Mouse (Mus musculus) ovary, adult 18-20 months (tissue): ENCODE measurements at regions not wholly inside any gene's neighbourhood (a gene's known extent, or its start where the extent isn't known, plus 50 kb on each side); places are given as distances from the start of the nearest gene placed in this dataset.

ENCODE experiments used
- DNase-seq: peaks from one replicate; pipeline ENCODE4 v3.0.0; 2022; ENCODE audit warnings: low spot score, mixed read lengths

GRCm38 (mm10) chr1:52397460-52397859 lies 103.0 kb downstream of the Nab1 start:
- no peak for DNase-seq

DNA sequence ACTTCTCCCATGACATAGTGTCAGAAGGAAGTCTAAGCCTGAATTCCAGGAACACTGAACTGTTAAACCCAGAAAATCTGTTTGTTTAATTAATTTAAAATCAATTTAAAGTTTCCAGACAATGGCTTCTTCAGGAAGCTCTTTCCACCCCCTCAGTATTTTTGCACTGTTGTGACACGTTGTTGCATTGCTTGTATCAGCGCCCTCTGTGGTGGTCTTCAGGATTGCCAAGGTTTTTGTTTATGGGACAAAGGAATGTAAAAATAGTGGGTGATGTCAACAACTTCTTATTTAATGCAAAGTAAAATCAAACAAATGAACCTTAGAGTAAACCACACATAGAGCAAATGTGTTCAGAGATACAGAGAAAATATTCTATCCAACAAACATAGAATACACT lies 107.5 kb downstream of the Nab1 start:
- DNase-seq: no peak

GRCm38 (mm10) chr1:52388836-52389235 lies 111.6 kb downstream of the Nab1 start:
- no peak for DNase-seq

GRCm38 (mm10) chr1:52388118-52388517 lies 112.4 kb downstream of the Nab1 start:
- DNase-seq: peak; percentile 2

DNA sequence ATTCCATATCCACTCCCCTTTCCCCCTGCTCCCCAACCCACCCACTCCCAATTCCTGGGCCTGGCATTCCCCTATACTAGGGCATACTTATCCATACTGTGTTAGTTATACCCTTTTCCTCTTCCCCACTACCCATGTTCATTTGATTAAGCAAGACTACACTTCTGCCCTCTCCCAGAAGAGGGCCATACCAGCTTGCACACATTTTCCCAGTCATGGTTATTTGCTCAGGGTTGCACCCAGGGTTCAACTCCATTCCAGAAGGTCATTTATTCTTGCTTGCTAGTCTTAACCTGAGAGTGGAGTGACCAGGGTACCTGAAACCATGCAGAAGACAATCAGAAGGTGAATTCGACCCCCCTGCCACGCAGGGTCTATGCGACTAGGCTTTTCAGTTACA lies 113.4 kb downstream of the Nab1 start:
- DNase-seq: no peak

- DNase-seq: no peak
Observed at GRCm38 (mm10) chr1:52375320-52375719, 125.2 kb downstream of the Nab1 start.

DNA sequence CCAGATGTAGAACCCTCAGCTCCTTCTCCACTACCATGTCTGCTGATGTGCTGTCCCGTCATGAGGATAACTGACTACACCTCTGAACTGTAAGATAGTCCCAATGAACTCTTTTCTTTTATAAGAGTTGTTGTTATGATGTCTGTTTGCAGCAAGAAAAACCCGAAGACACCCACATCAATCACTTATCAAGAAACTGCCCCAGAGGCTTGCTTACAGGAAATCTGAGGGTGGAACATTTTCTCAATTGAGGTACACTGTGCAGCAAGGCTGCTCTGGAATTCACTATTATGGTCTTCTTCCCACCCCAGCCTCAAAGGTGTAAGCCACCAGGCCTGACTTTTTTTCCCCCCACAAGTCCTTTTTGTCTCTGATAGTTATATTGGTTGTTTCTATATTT lies 125.8 kb downstream of the Nab1 start:
- no peak for DNase-seq

DNA sequence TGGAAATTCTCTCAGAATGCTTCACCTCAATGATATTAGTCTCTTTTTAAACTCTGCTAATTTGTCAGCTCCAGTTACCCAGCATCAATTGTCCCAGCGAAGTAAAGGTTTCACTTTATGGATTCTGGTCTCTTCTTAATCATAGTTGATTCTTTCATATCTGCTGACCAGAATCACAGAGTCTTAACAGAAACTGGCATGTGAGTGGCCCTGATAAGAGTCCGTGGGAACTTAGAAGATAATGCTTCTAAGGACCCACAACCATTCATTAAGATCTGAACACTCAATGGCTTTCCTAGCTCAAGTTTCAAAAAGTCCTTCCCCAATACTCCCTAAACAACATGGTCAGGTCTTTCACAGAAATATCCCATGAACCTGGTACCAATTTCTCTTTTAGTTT lies 126.7 kb downstream of the Nab1 start:
- no peak for DNase-seq

DNA sequence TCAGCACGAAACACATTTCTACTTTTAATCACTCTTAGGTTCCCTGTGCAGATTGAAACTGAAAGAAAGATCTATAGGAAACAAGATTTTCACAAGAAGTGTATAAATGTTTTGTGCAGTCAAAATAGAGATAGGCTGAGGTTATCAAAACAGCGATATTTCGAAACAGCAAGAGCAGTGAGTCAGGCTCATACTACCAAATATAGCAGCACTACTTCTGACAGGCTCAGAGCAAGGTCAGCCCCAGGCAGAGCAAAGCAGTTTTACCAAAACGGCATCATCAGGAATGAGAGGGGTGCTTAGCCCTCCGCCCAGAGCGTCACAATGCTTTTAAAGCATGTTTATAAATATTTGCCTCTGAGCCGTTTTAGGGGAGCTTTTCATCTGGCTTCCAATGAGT lies 133.4 kb upstream of the Gls start:
- DNase-seq: peak; percentile 62

- DNase-seq: no peak
Observed at GRCm38 (mm10) chr1:52363625-52364024, 130.6 kb upstream of the Gls start.

- no peak for DNase-seq
Observed at GRCm38 (mm10) chr1:52362976-52363375, 129.9 kb upstream of the Gls start.

DNA sequence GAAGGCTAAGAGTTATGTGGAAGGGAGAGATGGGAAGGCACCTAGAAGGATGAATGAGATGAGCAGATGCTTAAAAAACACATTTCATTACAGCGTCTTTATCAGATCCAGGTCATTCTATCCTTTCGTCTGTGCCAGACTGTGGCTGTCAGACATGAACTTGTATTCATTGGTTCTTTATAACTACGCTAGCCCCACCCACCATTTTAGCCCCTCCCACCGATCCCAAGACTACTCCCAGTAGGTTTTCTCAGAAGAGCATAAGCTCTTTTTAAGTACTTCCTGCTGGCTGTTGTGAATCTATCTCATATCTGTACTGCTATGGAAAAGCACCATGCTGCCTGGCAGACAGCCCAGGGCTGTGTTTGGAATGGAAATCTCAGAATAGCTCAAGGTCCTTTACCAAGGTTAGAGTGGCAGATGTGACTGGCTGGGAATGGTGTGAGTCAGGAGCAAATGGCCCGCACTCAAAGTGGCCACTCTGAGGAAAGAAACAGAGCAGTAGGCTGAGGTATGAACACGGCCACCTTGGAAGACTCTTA lies 121.1 kb upstream of the Gls start:
- DNase-seq: peak; percentile 91

- no peak for DNase-seq
Observed at GRCm38 (mm10) chr1:52342127-52342526, 109.1 kb upstream of the Gls start.

GRCm38 (mm10) chr1:52338704-52339103 lies 105.7 kb upstream of the Gls start:
- no peak for DNase-seq

DNA sequence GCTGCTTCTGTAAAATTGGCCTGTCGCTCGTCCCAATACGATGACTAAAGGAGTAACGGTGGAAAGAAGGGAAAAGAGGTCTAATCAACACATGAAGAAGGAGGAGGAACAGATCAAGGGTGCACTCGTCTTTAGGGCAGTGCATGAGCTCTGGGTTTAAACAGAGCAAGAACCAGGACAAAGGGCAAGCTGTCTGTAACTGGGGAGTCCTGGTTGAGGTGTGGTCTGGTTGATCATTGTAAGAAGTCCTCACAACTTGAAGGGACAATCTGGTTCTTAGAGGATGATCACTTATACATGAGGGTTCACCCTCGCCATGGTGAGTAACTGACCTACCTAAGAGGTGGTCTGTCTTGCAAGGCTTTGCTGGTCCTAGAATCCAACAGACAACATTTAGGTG lies 105.2 kb upstream of the Gls start:
- DNase-seq: no peak

- DNase-seq: peak; percentile 12
Observed at GRCm38 (mm10) chr1:52336696-52337095, 103.7 kb upstream of the Gls start.

DNA sequence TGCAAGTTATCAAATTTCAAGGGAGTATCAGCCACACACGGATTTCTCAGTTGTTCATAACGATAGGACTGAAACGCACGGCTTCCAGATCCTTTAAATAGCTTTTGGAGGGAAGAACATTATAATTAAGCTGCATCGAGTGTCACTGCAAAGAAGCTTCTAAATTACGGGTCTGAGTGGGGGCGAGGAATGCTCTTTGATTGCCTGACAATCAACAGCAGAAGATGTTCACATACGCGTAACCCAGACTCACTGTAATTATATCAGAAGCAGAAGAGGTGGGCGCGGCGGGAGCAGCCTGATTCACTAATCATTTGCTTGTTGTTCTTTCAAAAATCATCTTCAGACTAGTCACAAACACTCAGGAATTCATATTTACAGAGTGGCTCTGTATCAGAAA lies 99.0 kb upstream of the Gls start:
- no peak for DNase-seq

GRCm38 (mm10) chr1:52331442-52331841 lies 98.4 kb upstream of the Gls start:
- peak; percentile 64 for DNase-seq

DNA sequence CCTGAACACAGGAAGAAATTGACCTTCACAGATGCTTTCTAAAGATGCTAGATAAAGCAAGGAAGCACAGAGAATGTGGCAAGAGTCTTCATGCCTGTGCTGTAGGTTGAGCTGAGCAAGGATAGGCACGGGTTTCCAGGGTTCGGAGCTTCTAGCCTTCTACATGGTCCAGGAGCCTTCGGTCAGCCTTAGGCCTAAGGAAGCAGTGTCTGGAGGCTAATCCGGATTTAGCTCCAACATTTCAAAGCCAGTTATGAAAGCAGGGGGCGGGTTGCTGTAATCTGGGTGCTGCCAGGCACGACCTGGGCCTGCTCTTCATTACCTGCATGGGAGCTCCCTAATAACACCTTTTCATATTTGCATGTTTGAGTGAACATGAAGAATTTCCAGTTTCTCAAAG lies 97.5 kb upstream of the Gls start:
- DNase-seq: no peak

GRCm38 (mm10) chr1:52328507-52328906 lies 95.5 kb upstream of the Gls start:
- no peak for DNase-seq

DNA sequence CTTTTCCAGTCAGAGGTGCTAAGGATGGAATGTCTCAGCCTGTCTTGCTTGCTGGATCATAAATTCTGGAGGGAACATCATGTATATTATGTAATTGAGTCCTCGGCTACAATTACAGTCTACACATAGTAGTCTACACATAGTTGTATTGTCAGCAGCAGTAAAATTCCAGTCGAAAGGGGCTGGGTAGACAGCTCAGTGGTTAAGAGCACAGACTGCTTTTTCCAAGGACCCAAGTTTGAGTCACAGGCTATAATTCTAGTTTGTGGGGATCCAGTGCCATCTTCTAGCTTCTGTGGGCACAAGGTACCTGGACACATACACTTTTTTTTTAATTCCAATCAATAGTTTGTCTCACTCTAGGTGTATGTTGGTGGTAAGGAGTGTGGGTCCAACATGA lies 91.3 kb upstream of the Gls start:
- DNase-seq: no peak

DNA sequence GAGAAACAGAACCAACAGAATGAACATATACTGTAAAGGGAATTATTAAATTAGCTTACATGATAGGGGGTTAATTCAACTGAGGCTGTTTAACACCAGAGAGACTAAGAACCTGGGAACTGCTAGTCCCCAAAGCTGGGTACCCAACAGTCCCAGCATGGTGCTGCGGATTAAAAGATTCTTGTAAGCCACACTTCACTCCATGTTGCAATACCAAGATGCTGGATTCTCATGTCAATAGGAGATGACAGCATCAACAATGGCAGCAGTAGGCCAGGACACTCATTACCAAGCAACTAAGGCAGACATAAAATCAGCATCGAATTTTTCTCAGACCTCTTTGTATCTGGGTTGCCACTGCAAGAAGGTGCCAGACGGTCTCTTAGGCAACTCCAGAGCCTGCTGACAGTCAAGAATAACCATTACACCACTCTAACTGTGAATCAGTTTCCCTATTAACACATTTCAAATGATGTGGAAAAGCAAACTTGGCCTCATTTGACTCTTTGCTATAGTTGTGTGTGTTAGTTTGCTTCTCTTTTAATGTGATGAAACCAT lies 79.1 kb upstream of the Gls start:
- no peak for DNase-seq

DNA sequence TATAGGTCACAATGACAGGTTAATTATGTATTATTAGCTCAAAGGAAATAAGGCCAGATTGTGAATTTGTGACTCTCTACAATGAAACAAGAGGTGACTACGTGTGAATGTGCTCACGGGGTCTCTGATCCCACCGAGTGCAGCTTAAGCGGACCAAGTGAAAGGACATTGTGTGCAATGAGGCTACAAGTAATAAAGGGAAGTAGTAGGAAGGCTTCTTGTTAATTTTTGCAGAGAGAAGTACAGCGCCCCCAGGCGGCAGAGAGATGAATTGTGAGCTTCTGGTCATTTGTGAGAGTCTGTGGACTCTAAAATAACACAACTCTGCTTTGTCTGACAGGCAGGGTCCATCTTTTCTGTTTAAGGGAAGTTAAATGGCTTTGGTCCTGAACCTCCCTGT lies 73.9 kb upstream of the Gls start:
- DNase-seq: no peak
